8 mouse cellular contexts compared by ENCODE assay signal in genomic region chr12:112644180-112644854, GRCm38 (mm10). TPM values are rescaled to one million over a fixed set of nuclear protein-coding genes. Genes with fewer than 3 reads are reported as not detected.
DNase-seq lines count a peak whose midpoint lies in the region; ATAC-seq lines count a peak whose summit lies in the region.

Siva1 (plus strand) TSS chr12:112644679.

- ATAC-seq in hindbrain, embryonic 14.5 days (ENCODE audit: low FRiP score), result peak; percentile 97

- H3K4me2 ChIP-seq in hindbrain, embryonic 14.5 days (replicated peaks), result peak within 1 kb of the TSS; percentile 56

- H3K4me3 ChIP-seq in hindbrain, embryonic 14.5 days (replicated peaks; ENCODE audit: low read length), result peak within 1 kb of the TSS; percentile 62

- peak within 1 kb of the TSS; percentile 88 for H3K27ac ChIP-seq in hindbrain, embryonic 14.5 days

- no peaks in the 10 kb centered on the region for H3K27me3 ChIP-seq in hindbrain, embryonic 14.5 days (ENCODE audit: control insufficient read depth, insufficient read depth, low read length)

- DNase-seq in R1 (ENCODE audit: low read depth, low spot score), result peak; percentile 99
- peak; percentile 99 to 100 for DNase-seq in cerebellum, postnatal 25 days
- DNase-seq in frontal cortex, postnatal 25 days (ENCODE audit: low spot score in 2 of 2), result peak; percentile 88 to 95
- DNase-seq in hindbrain, embryonic 14.5 days (ENCODE audit: low spot score), result peak; percentile 94
- peak; percentile 97 to 98 for DNase-seq in layer of hippocampus, postnatal 36 days
- DNase-seq in lung, postnatal 36 days, result peak; percentile 99
- peak; percentile 99 for DNase-seq in retina, postnatal 1 day
- DNase-seq in urinary bladder, adult 18-20 months (ENCODE audit: low spot score in 2 of 2), result peak; percentile 92 to 98

- H3K4me1 ChIP-seq in hindbrain, embryonic 14.5 days (replicated peaks; ENCODE audit: control insufficient read depth, insufficient read depth, low read length), result peaks cover 13% of the 10 kb centered on the region

- H3K36me3 ChIP-seq in hindbrain, embryonic 14.5 days (replicated peaks; ENCODE audit: control insufficient read depth, insufficient read depth), result peaks cover 21% of the 10 kb centered on the region

- H3K9ac ChIP-seq in hindbrain, embryonic 14.5 days, result peak within 1 kb of the TSS; percentile 71

- WGBS in hindbrain, embryonic 14.5 days, result 2% methylated on average over 44 of the region's 46 CpGs

- H3K9me3 ChIP-seq in hindbrain, embryonic 14.5 days (ENCODE audit: control insufficient read depth, low read length), result no peaks in the 10 kb centered on the region

RNA-seq across cellular contexts. Expression of gene Siva1, which starts in this region (rescaled TPM):
- 54.2 and 58.4 TPM in 2 replicates for polyA plus RNA-seq in hindbrain, embryonic 14.5 days (2014; fragmentation: Nextera tagmentation; extraction: Ambion mirVana)
- total RNA-seq in layer of hippocampus, postnatal 36 days (2021), result 10 to 100 TPM; 20.2 to 24.0 TPM

Comparison
In these comparisons a context has a peak if more than half of its experiments do, and no peak if none do; other contexts are left out.
1. Peak in every context shown above with its lines: DNase-seq, ATAC-seq, H3K4me3 ChIP-seq and H3K27ac ChIP-seq.